Mouse (Mus musculus) stomach, embryonic 15.5 days (tissue): ENCODE data around the gene Smim24. TPM values are rescaled to one million over a fixed set of nuclear protein-coding genes. Genes with fewer than 3 reads are reported as not detected.

Experiments used
- ATAC-seq: fragments of 200-750 bp; cut with Nextera tagmentation; 2 replicates; pipeline ENCODE4 v1.8.0; 2017; ENCODE audit warnings: low read depth, moderate number of reproducible peaks, moderate TSS enrichment; ENCODE audit not compliant: insufficient read depth, low FRiP score
- H3K27ac ChIP-seq: fragments of 300-500 bp; sonication (generic); 2 replicates; pipeline ENCODE4 v1.5.1; 2015; ENCODE audit warnings: mild to moderate bottlenecking, inconsistent platforms
- H3K27me3 ChIP-seq: fragments of 300-500 bp; sonication (generic); replicated peaks from 2 replicates; pipeline ENCODE4 v1.6.1; 2015; ENCODE audit warnings: inconsistent platforms
- H3K36me3 ChIP-seq: fragments of 300-500 bp; sonication (generic); 2 replicates; pipeline ENCODE4 v1.6.1; 2015; ENCODE audit warnings: inconsistent platforms
- H3K4me1 ChIP-seq: fragments of 300-500 bp; sonication (generic); 2 replicates; pipeline ENCODE4 v1.6.1; 2015; ENCODE audit warnings: inconsistent platforms
- H3K4me2 ChIP-seq: fragments of 300-500 bp; sonication (generic); 2 replicates; pipeline ENCODE4 v1.6.1; 2015; ENCODE audit warnings: mild to moderate bottlenecking, inconsistent platforms
- H3K4me3 ChIP-seq: fragments of 300-500 bp; sonication (generic); replicated peaks from 2 replicates; pipeline ENCODE4 v1.5.1; 2015; ENCODE audit warnings: inconsistent platforms
- H3K9ac ChIP-seq: fragments of 300-500 bp; sonication (generic); 2 replicates; pipeline ENCODE4 v1.6.1; 2015; ENCODE audit warnings: inconsistent platforms
- H3K9me3 ChIP-seq: fragments of 300-500 bp; sonication (generic); 2 replicates; pipeline ENCODE4 v1.6.1; 2016; ENCODE audit warnings: inconsistent platforms
- WGBS: fragments of 180-500 bp; shearing (Covaris S2); methylation state at CpG from one replicate; pipeline ENCODE4 v1.1.7; 2015; 5-methylcytosine and 5-hydroxymethylcytosine counted together
- polyA plus RNA-seq: library from polyadenylated mRNA; unstranded; fragments of >200 nt; fragmentation: Nextera tagmentation; extraction: Ambion mirVana; gene quantifications from 2 replicates; pipeline ENCODE4 v1.2.1, GENCODE M21; 2015

Gene Smim24
- polyA plus RNA-seq, 1 experiment from 2014 or later, result 59.5 TPM

- H3K4me2 ChIP-seq, result peak overlapping the region; percentile 99
- peak overlapping the region; percentile 83; the same call in 1 of the 2 replicates for H3K4me3 ChIP-seq
- H3K36me3 ChIP-seq, result no peaks in the 10 kb centered on the region
- H3K9me3 ChIP-seq, result no peaks in the 10 kb centered on the region
- no peaks in the 10 kb centered on the region for H3K27me3 ChIP-seq
- 50% methylated on average over 12 of the region's 12 CpGs for WGBS
- no peak for ATAC-seq
- H3K27ac ChIP-seq, result no peak overlapping the region
- no peak overlapping the region for H3K9ac ChIP-seq
- peaks cover 28% of the 10 kb centered on the region for H3K4me1 ChIP-seq
Measured at GRCm38 (mm10) chr10:81356352-81356990, 36.4 kb upstream of the Smim24 start.

- H3K4me2 ChIP-seq, result peak within 1 kb of the TSS; percentile 99
- WGBS, result 2% methylated on average over 79 of the region's 79 CpGs
- H3K27me3 ChIP-seq, result no peaks in the 10 kb centered on the region
- peak within 1 kb of the TSS; percentile 83 for H3K4me3 ChIP-seq
- ATAC-seq, result peak; percentile 87
- no peaks in the 10 kb centered on the region for H3K36me3 ChIP-seq
- H3K9ac ChIP-seq, result peak within 1 kb of the TSS; percentile 76
- 0 out of 2 replicates have a peak within 1 kb of the TSS, but pooled peaks have one; percentile 23 for H3K27ac ChIP-seq
- no peaks in the 10 kb centered on the region for H3K9me3 ChIP-seq
- peaks cover 23% of the 10 kb centered on the region for H3K4me1 ChIP-seq
Measured at GRCm38 (mm10) chr10:81356991-81357844, 35.6 kb upstream of the Smim24 start, which contains the start of gene Mfsd12. Mfsd12 (plus strand) TSS chr10:81357491.

GRCm38 (mm10) chr10:81358209-81358608 is 34.6 kb upstream of the Smim24 start:
- Histone ChIP-seq H3K4me1 (peaks cover 32% of the 10 kb centered on the region), H3K27me3 (no peaks in the 10 kb centered on the region; the same call in 1 of the 2 replicates), H3K36me3 (no peaks in the 10 kb centered on the region), H3K9ac (peak overlapping the region; percentile 76; the same call in 1 of the 2 replicates), H3K4me3 (peak overlapping the region; percentile 83), H3K27ac (0 out of 2 replicates have a peak overlapping the region, but pooled peaks have one; percentile 23), H3K4me2 (peak overlapping the region; percentile 99), H3K9me3 (no peaks in the 10 kb centered on the region)
- WGBS, result 32% methylated on average over 4 of the region's 4 CpGs
- ATAC-seq, result no peak

GRCm38 (mm10) chr10:81358841-81359240 is 34.0 kb upstream of the Smim24 start:
- Histone ChIP-seq H3K9me3 (no peaks in the 10 kb centered on the region), H3K9ac (no peak overlapping the region; the same call in 1 of the 2 replicates), H3K4me1 (peaks cover 38% of the 10 kb centered on the region), H3K4me3 (no peak overlapping the region; the same call in 1 of the 2 replicates), H3K4me2 (peak overlapping the region; percentile 99), H3K27me3 (no peaks in the 10 kb centered on the region; the same call in 1 of the 2 replicates), H3K36me3 (no peaks in the 10 kb centered on the region), H3K27ac (0 out of 2 replicates have a peak overlapping the region, but pooled peaks have one; percentile 23)
- no peak for ATAC-seq
- 58% methylated on average over 1 of the region's 1 CpGs for WGBS

- H3K9ac ChIP-seq, result no peak overlapping the region
- no peaks in the 10 kb centered on the region; the same call in 1 of the 2 replicates for H3K27me3 ChIP-seq
- no peak for ATAC-seq
- no peak overlapping the region for H3K27ac ChIP-seq
- no peak overlapping the region for H3K4me3 ChIP-seq
- no peaks in the 10 kb centered on the region for H3K36me3 ChIP-seq
- WGBS, result 55% methylated on average over 8 of the region's 8 CpGs
- H3K9me3 ChIP-seq, result no peaks in the 10 kb centered on the region
- no peak overlapping the region for H3K4me2 ChIP-seq
- H3K4me1 ChIP-seq, result peaks cover 57% of the 10 kb centered on the region
Measured at GRCm38 (mm10) chr10:81360721-81361120, 32.1 kb upstream of the Smim24 start.

GRCm38 (mm10) chr10:81362336-81362949 is 30.4 kb upstream of the Smim24 start:
- 59% methylated on average over 12 of the region's 12 CpGs for WGBS
- Histone ChIP-seq H3K27me3 (no peaks in the 10 kb centered on the region; the same call in 1 of the 2 replicates), H3K4me2 (peak overlapping the region; percentile 55), H3K36me3 (peaks cover 8% of the 10 kb centered on the region), H3K4me1 (peaks cover 55% of the 10 kb centered on the region), H3K27ac (peak overlapping the region; percentile 75), H3K9me3 (no peaks in the 10 kb centered on the region), H3K4me3 (no peak overlapping the region; the same call in 1 of the 2 replicates), H3K9ac (no peak overlapping the region)
- peak; percentile 51 for ATAC-seq

- no peak overlapping the region for H3K9ac ChIP-seq
- peak overlapping the region; percentile 26 for H3K4me3 ChIP-seq
- peaks cover 21% of the 10 kb centered on the region for H3K36me3 ChIP-seq
- no peak for ATAC-seq
- peak overlapping the region; percentile 55 for H3K4me2 ChIP-seq
- H3K27ac ChIP-seq, result peak overlapping the region; percentile 75
- H3K27me3 ChIP-seq, result no peaks in the 10 kb centered on the region; the same call in 1 of the 2 replicates
- H3K9me3 ChIP-seq, result no peaks in the 10 kb centered on the region
- peaks cover 48% of the 10 kb centered on the region for H3K4me1 ChIP-seq
- 19% methylated on average over 54 of the region's 54 CpGs for WGBS
Measured at GRCm38 (mm10) chr10:81363436-81364346, 29.2 kb upstream of the Smim24 start.

- WGBS, result 17% methylated on average over 28 of the region's 28 CpGs
- Histone ChIP-seq H3K4me2 (peak overlapping the region; percentile 55), H3K36me3 (peaks cover 30% of the 10 kb centered on the region), H3K27me3 (no peaks in the 10 kb centered on the region; the same call in 1 of the 2 replicates), H3K9me3 (no peaks in the 10 kb centered on the region), H3K4me1 (peaks cover 39% of the 10 kb centered on the region), H3K4me3 (peak overlapping the region; percentile 26), H3K9ac (no peak overlapping the region), H3K27ac (peak overlapping the region; percentile 38; the same call in 1 of the 2 replicates)
- 0 out of 2 replicates have a peak, but pooled peaks have one; percentile 6 for ATAC-seq
Measured at GRCm38 (mm10) chr10:81364666-81365065, 28.2 kb upstream of the Smim24 start.

- no peak for ATAC-seq
Measured at GRCm38 (mm10) chr10:81365073-81365472, 27.8 kb upstream of the Smim24 start.

GRCm38 (mm10) chr10:81365672-81366476 is 27.0 kb upstream of the Smim24 start, which contains the start of gene 4930404N11Rik:
4930404N11Rik (minus strand) TSS chr10:81365816.
- peak within 1 kb of the TSS; percentile 51; the same call in 1 of the 2 replicates for H3K27ac ChIP-seq
- H3K9ac ChIP-seq, result peak within 1 kb of the TSS; percentile 5; the same call in 1 of the 2 replicates
- H3K36me3 ChIP-seq, result peaks cover 43% of the 10 kb centered on the region
- 34% methylated on average over 12 of the region's 12 CpGs for WGBS
- H3K4me2 ChIP-seq, result peak within 1 kb of the TSS; percentile 55
- H3K9me3 ChIP-seq, result no peaks in the 10 kb centered on the region
- peaks cover 38% of the 10 kb centered on the region for H3K4me1 ChIP-seq
- H3K27me3 ChIP-seq, result no peaks in the 10 kb centered on the region; the same call in 1 of the 2 replicates
- H3K4me3 ChIP-seq, result peak within 1 kb of the TSS; percentile 26
- ATAC-seq, result no peak

More at GRCm38 (mm10) chr10:81365073-81365472, 27.8 kb upstream of the Smim24 start:
- H3K27me3 ChIP-seq, result no peaks in the 10 kb centered on the region; the same call in 1 of the 2 replicates
- H3K4me3 ChIP-seq, result no peak overlapping the region
- peak overlapping the region; percentile 55; the same call in 1 of the 2 replicates for H3K4me2 ChIP-seq
- peaks cover 39% of the 10 kb centered on the region for H3K4me1 ChIP-seq
- no peak overlapping the region for H3K9ac ChIP-seq
- H3K27ac ChIP-seq, result peak overlapping the region; percentile 38; the same call in 1 of the 2 replicates
- H3K36me3 ChIP-seq, result peaks cover 35% of the 10 kb centered on the region
- H3K9me3 ChIP-seq, result no peaks in the 10 kb centered on the region
- 32% methylated on average over 4 of the region's 4 CpGs for WGBS
